Mouse (Mus musculus) lung, postnatal 36 days (tissue): Measurements from ENCODE around the gene Acot7.
A peak's percentile ranks its signal among the peaks of the same experiment; 100 is the strongest.

Source experiments
- DNase-seq: peaks from one replicate; pipeline ENCODE4 v3.0.0; 2022; ENCODE audit warnings: mixed read lengths

Gene Acot7

GRCm38 (mm10) chr4:152212531-152212930 lies 34.6 kb downstream of the Acot7 start:
- DNase-seq = peak; percentile 84

- no peak for DNase-seq
These were observed 35.0 kb downstream of the Acot7 start for GRCm38 (mm10) chr4:152212974-152213373.

- peak; percentile 95 for DNase-seq
These were observed 36.0 kb downstream of the Acot7 start for GRCm38 (mm10) chr4:152213760-152214480.

GRCm38 (mm10) chr4:152214871-152215415 lies 37.0 kb downstream of the Acot7 start:
- DNase-seq = peak; percentile 26

- DNase-seq = no peak
These were observed 41.7 kb downstream of the Acot7 start for GRCm38 (mm10) chr4:152219591-152219990.

- DNase-seq = no peak
These were observed 43.0 kb downstream of the Acot7 start for GRCm38 (mm10) chr4:152220771-152221410.

DNA sequence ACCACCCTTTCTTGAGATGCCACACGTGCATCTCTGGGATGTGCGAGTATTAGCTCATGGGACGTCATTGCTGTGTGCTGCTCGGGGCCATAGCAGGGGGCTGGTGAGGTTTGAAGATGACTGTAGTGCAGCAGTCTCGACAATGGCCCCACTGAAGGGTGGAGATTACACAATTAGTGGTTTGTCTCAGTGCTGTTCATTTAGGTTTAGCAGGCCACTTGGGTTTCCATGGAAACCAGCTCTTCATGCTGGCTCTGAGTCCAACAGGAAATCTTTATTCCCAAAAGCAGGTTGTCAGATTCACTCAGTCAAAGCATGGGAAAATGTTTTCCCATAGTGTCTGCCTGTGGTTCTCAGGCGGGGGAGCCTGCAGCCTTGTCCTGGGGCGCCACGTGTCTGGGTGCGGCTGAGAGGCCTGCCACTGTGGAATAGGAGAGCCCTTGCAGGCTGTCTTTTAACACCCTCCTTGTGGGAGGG lies 43.5 kb downstream of the Acot7 start:
- peak; percentile 63 for DNase-seq

GRCm38 (mm10) chr4:152222111-152222510 lies 44.2 kb downstream of the Acot7 start:
- DNase-seq = no peak

DNA sequence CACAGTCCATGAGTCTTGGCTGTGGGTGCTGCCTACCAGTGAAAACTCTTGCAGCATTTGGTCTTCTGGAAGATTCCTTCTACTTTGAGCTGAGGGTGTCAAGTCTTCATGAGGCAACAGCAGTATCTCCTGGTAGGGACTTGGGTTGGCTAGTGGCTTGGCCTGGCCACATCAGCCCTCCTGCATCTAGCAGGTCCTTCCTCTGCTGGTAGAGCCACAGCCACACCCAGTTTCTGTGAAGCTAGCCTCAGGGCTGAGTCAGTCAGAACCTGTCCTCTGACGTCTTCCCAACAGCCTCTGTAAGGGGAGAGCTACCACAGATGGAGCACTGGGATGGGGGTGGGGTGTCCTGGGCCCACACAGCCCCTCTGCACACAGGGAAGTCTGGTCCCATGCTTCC lies 44.6 kb downstream of the Acot7 start:
- no peak for DNase-seq

DNA sequence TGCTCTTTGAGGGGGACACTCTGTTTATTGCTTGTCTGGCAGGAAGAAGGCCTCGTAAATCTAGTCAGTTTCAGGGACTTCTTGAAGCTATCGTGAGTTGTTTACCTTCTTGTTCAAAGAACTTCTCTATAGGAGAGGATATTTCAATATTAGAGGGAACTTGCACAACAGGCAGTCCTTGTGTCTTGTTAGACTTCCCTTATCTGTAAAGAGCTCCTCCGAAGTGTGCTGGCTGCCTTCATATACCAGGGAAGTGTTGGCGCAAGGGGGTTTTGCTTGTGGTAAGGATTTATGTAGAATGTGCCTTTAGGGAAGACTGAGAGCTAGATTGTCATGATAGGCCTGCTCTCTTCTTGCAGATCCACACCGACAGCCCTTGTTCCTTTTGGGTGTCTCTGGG lies 46.2 kb downstream of the Acot7 start:
- DNase-seq = no peak

- no peak for DNase-seq
These were observed 49.1 kb downstream of the Acot7 start for GRCm38 (mm10) chr4:152226901-152227486.

- DNase-seq = peak; percentile 24
These were observed 50.0 kb downstream of the Acot7 start for GRCm38 (mm10) chr4:152227749-152228527.

DNA sequence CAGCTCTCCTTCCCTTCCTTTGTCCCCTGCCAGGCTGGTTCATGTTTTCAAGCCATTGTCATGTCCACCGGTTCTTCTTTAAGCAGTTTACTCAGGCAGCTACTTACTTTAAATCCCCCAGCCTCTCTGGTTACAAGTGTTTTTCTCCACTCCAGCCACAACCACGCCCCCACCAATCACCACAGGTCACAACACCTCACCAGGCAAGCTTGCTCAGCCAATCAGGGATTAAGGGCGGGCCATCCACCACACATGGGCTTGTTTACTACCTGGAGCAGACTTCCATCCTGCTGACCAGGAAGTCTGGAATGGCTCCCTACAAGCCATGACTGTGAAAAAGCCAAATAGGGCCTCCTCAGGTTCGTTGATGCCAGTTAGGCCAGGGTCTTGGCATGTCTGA lies 52.4 kb downstream of the Acot7 start:
- DNase-seq = peak; percentile 47

GRCm38 (mm10) chr4:152231326-152231725 lies 53.4 kb downstream of the Acot7 start:
- DNase-seq = no peak

- no peak for DNase-seq
These were observed 54.5 kb downstream of the Acot7 start for GRCm38 (mm10) chr4:152232411-152232903.

DNA sequence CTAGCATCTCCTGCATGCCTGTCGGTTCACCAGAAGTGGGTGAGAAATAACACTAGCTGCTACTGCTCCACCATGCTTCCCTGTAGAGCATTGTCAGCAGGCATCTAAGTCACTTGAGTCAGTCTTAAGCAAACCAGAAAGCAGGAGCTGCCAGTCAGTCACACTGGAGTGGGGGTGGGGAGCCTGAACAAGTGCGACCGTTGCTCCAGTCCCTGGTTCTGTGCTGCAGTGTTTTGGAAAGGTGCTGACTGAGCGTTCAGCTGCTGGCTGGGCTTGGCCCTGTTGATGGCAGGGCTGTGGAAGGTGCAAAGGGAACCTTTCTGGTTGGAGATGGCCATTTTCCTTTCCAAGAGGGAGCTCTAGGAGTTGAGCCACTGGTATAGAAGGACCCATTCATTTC lies 62.0 kb downstream of the Acot7 start:
- DNase-seq = no peak

DNA sequence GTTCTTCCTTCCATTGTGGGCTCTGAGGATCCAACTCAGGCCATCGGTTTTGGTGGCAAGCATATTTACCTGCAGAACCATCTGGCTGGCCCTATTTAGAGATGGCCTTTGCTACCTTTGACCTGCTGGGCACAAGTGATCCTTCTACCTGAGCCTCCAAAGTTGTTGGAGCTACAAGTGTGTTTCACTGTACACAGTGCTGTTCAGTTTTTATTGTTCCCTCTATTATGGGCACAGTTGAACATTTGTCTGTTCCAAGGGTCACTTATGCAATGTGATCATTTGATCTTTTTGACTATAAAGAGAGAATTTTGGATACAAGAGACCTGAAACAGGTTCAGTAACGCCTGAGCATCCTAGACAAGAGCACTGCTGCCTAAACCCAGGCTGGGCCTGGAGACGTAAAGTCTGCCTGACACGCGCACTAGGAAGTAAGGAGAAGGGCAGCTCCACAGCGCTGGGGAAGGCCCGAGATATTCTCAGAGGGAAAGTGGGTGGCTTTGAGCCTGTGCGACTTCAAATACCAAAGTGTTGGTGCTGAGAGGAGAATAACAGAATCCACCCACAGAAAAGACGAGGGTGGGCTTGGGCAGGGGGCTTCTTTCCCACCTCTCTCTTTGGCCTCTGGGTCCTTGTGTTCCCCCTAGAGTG lies 65.4 kb downstream of the Acot7 start:
- no peak for DNase-seq

DNA sequence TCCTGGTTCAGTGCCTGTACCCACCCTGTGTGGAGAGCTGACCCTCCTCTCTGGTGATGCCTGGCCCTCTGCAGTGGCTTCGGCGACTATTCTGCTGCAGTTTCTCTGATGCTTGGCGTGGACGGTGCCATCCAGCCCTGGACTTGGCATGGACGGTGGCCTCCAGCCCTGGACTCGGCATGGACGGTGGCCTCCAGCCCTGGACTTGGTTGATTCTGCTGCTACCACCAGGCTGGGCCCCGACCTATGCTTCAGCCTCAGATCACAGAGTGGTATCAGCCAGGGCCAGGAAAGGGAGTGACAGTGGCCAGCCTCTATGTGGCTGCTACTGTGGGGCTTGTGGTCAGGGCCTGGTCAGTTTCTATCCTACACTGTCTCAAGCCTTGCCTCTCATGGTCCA lies 66.0 kb downstream of the Acot7 start:
- DNase-seq = no peak

- no peak for DNase-seq
These were observed 66.9 kb downstream of the Acot7 start for GRCm38 (mm10) chr4:152244545-152245522.

- no peak for DNase-seq
These were observed 68.1 kb downstream of the Acot7 start for GRCm38 (mm10) chr4:152246011-152246410.

DNA sequence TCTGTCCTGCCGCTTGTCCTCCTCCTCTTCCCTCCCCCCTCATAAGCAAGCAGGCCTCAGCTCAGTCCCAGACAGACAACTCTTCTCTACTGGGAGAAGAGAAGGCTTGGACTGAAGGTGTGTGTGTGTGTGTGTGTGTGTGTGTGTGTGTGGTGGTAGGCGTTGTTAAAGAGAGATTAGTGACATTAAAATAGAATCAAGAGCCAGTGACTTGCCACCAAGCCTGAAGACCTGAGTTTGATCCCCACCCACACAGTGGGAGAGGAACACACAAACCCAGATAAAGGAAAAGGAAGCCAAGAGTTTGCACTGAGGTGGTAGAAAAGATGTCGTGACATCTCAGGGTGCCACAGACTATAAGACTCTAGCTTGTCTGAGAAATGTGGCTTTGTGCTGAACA lies 69.3 kb downstream of the Acot7 start:
- DNase-seq = no peak
